Mouse (Mus musculus): ENCODE data around the gene Rere.

DNA sequence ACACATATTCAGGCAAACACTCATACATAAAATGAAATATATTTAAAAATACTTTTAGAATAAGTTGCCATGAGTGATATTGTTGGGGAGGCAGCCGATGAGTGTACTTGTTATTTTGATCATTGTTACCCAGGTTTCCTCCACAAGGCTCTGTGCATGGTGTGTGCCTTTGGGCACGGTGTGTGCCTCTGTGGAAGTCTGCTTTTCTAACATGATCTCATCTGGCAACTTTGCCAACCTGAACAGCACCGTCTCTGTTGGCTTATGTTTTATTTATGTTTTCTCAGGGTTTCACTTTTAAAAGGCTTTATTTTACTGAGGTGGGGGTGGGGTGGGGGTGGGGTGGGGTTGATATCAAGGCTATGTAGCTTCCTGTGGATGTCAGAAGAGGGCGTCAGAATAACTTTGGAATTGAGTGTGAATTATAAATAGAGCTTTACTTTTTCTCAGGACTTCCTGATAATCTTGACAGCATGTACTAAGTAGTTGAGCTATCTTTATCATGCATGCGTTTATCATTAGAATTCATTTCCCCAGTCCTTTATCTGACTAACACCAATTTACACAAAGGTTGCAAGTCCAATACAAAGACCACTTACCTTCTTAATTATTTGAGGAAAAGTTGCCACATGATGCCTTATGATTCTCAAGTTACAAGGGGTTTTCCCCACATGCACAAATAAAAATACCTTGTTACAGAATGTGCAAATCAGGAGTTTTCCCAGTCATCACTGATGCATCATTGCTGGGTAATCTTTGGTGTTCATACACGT is 177.8 kb downstream of the Rere start:
- TF ChIP-seq CTCF (IDR thresholded peaks at IDR 0.05; ENCODE audit: control insufficient read depth, insufficient read depth, insufficient replicate concordance, low read depth, low read length) = no peak
- no peak for TF ChIP-seq POLR2A (IDR thresholded peaks at IDR 0.05; ENCODE audit: control insufficient read depth, low read depth, low read length)
